Mouse (Mus musculus): ENCODE data around the gene Crebbp.

GRCm38 (mm10) chr16:4033971-4034370 is 179.8 kb downstream of the Crebbp start:
- TF ChIP-seq CTCF (IDR thresholded peaks at IDR 0.05; ENCODE audit: low read depth, low read length), result no peak
- TF ChIP-seq POLR2A (IDR thresholded peaks at IDR 0.05; ENCODE audit: insufficient read depth, low read length), result no peak
- TF ChIP-seq EP300 (IDR thresholded peaks at IDR 0.05; ENCODE audit: insufficient read depth, low read depth, low read length), result no peak

Measured in ES-Bruce4 (cell line).